Mouse (Mus musculus) hindbrain, embryonic 10.5 days (tissue): ENCODE measurements at regions not wholly inside any gene's neighbourhood (a gene's known extent, or its start where the extent isn't known, plus 50 kb on each side); places are given as distances from the start of the nearest gene placed in this dataset.

Source experiments
- DNase-seq: peaks from one replicate; pipeline ENCODE4 v3.0.0-alpha.2; 2017; ENCODE audit warnings: low spot score
- H3K27ac ChIP-seq: fragments of 300-500 bp; sonication (generic); 2 replicates; pipeline ENCODE4 v1.5.1; 2016; ENCODE audit warnings: mild to moderate bottlenecking, moderate library complexity
- H3K27me3 ChIP-seq: fragments of 300-500 bp; sonication (generic); 2 replicates; pipeline ENCODE4 v1.6.1; 2016; ENCODE audit warnings: mild to moderate bottlenecking; ENCODE audit not compliant: poor library complexity, insufficient read depth, severe bottlenecking
- H3K36me3 ChIP-seq: fragments of 300-500 bp; sonication (generic); 2 replicates; pipeline ENCODE4 v1.6.1; 2016; ENCODE audit warnings: mild to moderate bottlenecking, moderate library complexity
- H3K4me1 ChIP-seq: fragments of 300-500 bp; sonication (generic); replicated peaks from 2 replicates; pipeline ENCODE4 v1.6.1; 2016; ENCODE audit warnings: mild to moderate bottlenecking
- H3K4me3 ChIP-seq: fragments of 300-500 bp; sonication (generic); 2 replicates; pipeline ENCODE4 v1.5.1; 2016; ENCODE audit warnings: mild to moderate bottlenecking, moderate library complexity
- H3K9me3 ChIP-seq: fragments of 300-500 bp; sonication (generic); 2 replicates; pipeline ENCODE4 v1.6.1; 2016; ENCODE audit warnings: mild to moderate bottlenecking, moderate library complexity
- WGBS: fragments of 180-500 bp; shearing (Covaris S2); methylation state at CpG from one replicate; pipeline ENCODE4 v1.1.7; 2016; 5-methylcytosine and 5-hydroxymethylcytosine counted together

GRCm38 (mm10) chr6:101027462-101027861, 194.0 kb downstream of the Ppp4r2 start:
- Histone ChIP-seq H3K4me1 (peaks cover 5% of the 10 kb centered on the region; the same call in 1 of the 2 replicates), H3K27me3 (no peaks in the 10 kb centered on the region; the same call in 1 of the 2 replicates), H3K36me3 (no peaks in the 10 kb centered on the region), H3K27ac (no peak overlapping the region), H3K9me3 (no peaks in the 10 kb centered on the region), H3K4me3 (no peak overlapping the region)
- DNase-seq = no peak
- WGBS = 86% methylated on average over 10 of the region's 10 CpGs

- no peaks in the 10 kb centered on the region; the same call in 1 of the 2 replicates for H3K27me3 ChIP-seq
- H3K9me3 ChIP-seq = no peaks in the 10 kb centered on the region
- 36% methylated on average over 3 of the region's 3 CpGs for WGBS
- peaks cover 5% of the 10 kb centered on the region; the same call in 1 of the 2 replicates for H3K4me1 ChIP-seq
- no peaks in the 10 kb centered on the region for H3K36me3 ChIP-seq
- H3K27ac ChIP-seq = no peak overlapping the region
- H3K4me3 ChIP-seq = no peak overlapping the region
- no peak for DNase-seq
Measured at GRCm38 (mm10) chr6:101029436-101029835, 196.0 kb downstream of the Ppp4r2 start.

GRCm38 (mm10) chr6:101030451-101031125, 197.2 kb downstream of the Ppp4r2 start:
- H3K27ac ChIP-seq = no peak overlapping the region
- no peak for DNase-seq
- WGBS = 84% methylated on average over 13 of the region's 13 CpGs
- no peak overlapping the region for H3K4me3 ChIP-seq
- H3K27me3 ChIP-seq = no peaks in the 10 kb centered on the region; the same call in 1 of the 2 replicates
- H3K4me1 ChIP-seq = peaks cover 5% of the 10 kb centered on the region; the same call in 1 of the 2 replicates
- no peaks in the 10 kb centered on the region for H3K9me3 ChIP-seq
- H3K36me3 ChIP-seq = no peaks in the 10 kb centered on the region

DNA sequence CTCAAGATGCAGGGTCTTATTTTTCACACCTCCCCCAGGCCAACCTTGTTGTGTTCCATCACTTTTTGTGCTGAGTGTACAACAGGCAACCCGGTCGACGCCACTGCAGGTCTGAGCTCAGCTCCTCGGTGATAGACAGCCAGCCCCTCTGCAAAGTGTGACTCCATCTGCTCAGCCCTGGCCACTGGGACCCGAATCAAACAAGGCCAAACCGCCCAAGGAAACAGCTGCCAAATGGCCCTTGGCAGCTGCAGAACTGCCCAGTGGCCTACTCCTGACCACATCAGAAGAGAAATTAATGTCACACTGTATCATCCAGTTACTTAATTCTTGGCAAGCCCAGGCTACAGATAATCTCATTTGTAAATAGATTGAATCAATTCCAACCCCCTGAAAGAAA, 213.3 kb downstream of the Ppp4r2 start:
- WGBS = 81% methylated on average over 6 of the region's 6 CpGs
- Histone ChIP-seq H3K36me3 (no peaks in the 10 kb centered on the region), H3K4me1 (peaks cover 14% of the 10 kb centered on the region), H3K4me3 (no peak overlapping the region), H3K27me3 (no peaks in the 10 kb centered on the region), H3K27ac (0 out of 2 replicates have a peak overlapping the region, but pooled peaks have one; percentile 2), H3K9me3 (no peaks in the 10 kb centered on the region)
- peak; percentile 17 for DNase-seq

DNA sequence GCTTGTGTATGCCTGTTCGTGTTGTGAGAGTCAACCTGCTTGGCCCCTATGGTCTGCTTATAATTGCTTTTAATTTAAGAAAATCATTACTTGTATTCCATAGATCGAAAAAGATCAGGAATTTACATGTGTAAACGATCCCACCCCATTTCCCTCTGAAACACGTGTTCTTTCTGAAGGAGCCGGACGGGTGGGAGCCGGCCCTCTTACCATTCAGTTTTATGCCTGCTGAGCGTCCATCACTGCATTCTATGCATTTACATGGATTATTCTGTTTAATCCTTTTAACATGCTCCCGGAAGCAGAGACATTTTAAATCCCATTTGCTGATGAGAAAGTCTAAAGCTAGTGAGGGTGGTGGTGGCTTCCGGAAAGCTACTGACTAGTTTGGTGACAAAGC, 213.8 kb downstream of the Ppp4r2 start:
- Histone ChIP-seq H3K27ac (0 out of 2 replicates have a peak overlapping the region, but pooled peaks have one; percentile 12), H3K9me3 (no peaks in the 10 kb centered on the region), H3K4me3 (no peak overlapping the region), H3K36me3 (no peaks in the 10 kb centered on the region), H3K4me1 (peaks cover 14% of the 10 kb centered on the region), H3K27me3 (no peaks in the 10 kb centered on the region)
- 84% methylated on average over 10 of the region's 10 CpGs for WGBS
- DNase-seq = no peak

- DNase-seq = no peak
- H3K4me3 ChIP-seq = no peak overlapping the region
- no peaks in the 10 kb centered on the region for H3K9me3 ChIP-seq
- H3K27ac ChIP-seq = peak overlapping the region; percentile 73
- H3K36me3 ChIP-seq = no peaks in the 10 kb centered on the region
- H3K4me1 ChIP-seq = peaks cover 14% of the 10 kb centered on the region
- 60% methylated on average over 1 of the region's 1 CpGs for WGBS
- no peaks in the 10 kb centered on the region for H3K27me3 ChIP-seq
Measured at GRCm38 (mm10) chr6:101048431-101048830, 215.0 kb downstream of the Ppp4r2 start.

DNA sequence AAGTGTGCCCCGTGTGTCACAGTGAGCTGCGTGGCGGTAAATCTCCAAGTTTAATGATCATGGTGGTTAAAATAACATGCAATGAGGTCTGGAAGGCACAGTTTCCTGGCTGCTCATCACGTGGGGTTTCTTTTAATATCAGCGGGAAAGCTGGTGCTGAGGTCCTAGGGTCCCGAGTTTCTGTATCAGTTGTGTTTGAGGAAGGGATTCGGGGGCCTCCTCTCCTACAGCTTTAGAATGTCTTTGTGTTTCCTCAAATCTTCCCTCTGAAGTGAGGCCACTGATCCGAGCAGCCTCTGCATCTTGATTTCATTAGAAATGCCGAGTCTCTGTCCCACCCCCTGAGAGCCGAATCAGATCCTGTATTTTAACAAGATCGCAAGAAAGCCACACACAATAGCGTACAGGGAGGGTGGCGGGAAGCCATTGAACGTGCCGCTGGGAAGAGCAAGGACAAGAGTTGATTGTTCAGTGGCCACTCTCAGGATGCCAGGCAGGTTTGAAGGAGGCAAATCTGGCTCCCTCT, 215.5 kb downstream of the Ppp4r2 start:
- no peaks in the 10 kb centered on the region for H3K36me3 ChIP-seq

DNA sequence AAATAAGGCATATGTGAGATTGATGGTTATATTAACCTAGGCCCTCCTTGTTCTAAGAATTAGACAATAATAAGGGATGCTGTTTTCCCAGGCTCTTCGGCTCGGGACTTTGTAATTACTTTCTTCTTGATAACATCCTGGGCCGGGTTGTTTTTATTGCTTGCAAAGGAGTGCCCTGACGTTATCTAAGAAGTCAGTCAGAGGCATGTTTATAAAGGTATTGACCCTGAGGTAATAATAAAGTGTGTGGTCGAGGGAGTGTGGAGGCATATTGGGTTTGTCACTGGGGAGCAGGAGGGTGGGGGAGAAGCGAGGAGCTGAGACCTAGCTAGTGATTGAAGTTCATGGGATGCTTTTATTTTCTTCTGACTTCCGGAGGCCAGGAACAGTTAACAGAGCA, 221.5 kb downstream of the Ppp4r2 start:
- WGBS = 75% methylated on average over 7 of the region's 7 CpGs
- no peak for DNase-seq

More for the DNA sequence above, 215.5 kb downstream of the Ppp4r2 start:
- no peak overlapping the region for H3K4me3 ChIP-seq
- 37% methylated on average over 15 of the region's 15 CpGs for WGBS
- peak; percentile 50 for DNase-seq
- H3K4me1 ChIP-seq = peaks cover 14% of the 10 kb centered on the region
- no peaks in the 10 kb centered on the region for H3K27me3 ChIP-seq
- no peaks in the 10 kb centered on the region for H3K9me3 ChIP-seq
- peak overlapping the region; percentile 73 for H3K27ac ChIP-seq

GRCm38 (mm10) chr6:101056318-101056717, 222.9 kb downstream of the Ppp4r2 start:
- Histone ChIP-seq H3K4me3 (no peak overlapping the region), H3K27me3 (no peaks in the 10 kb centered on the region), H3K27ac (no peak overlapping the region), H3K4me1 (no peaks in the 10 kb centered on the region), H3K36me3 (no peaks in the 10 kb centered on the region), H3K9me3 (no peaks in the 10 kb centered on the region)
- 94% methylated on average over 13 of the region's 13 CpGs for whole genome bisulfite sequencing
- DNase-seq = no peak

More for the DNA sequence above, 221.5 kb downstream of the Ppp4r2 start:
- Histone ChIP-seq H3K4me1 (no peaks in the 10 kb centered on the region), H3K4me3 (no peak overlapping the region), H3K27me3 (no peaks in the 10 kb centered on the region), H3K27ac (no peak overlapping the region), H3K36me3 (no peaks in the 10 kb centered on the region), H3K9me3 (no peaks in the 10 kb centered on the region)

DNA sequence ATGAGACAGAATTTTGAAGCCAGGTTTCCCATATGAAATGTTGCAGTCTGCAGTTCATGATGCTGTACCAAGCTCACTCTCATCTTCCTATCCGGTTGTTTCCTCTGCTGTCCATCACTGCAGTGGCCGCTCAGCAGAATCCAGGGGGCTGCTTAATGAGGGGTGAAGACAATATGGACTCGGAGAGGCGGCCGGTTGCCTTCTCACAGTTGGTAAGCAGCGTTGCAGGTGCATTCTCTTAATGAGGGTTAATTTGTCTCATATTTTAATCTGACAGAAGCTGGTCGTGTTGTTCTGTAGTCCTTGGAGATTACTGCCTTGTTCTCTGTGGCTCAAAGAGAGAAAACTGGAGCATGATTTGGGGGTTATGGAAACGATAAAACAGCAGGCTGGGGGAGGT, 225.6 kb downstream of the Ppp4r2 start:
- Histone ChIP-seq H3K27me3 (no peaks in the 10 kb centered on the region), H3K4me1 (no peaks in the 10 kb centered on the region), H3K9me3 (no peaks in the 10 kb centered on the region), H3K36me3 (no peaks in the 10 kb centered on the region), H3K4me3 (no peak overlapping the region), H3K27ac (no peak overlapping the region)
- no peak for DNase-seq
- 74% methylated on average over 8 of the region's 8 CpGs for WGBS

GRCm38 (mm10) chr6:101062186-101062585, 228.8 kb downstream of the Ppp4r2 start:
- H3K27me3 ChIP-seq = no peaks in the 10 kb centered on the region
- WGBS = 92% methylated on average over 14 of the region's 14 CpGs
- DNase-seq = no peak
- no peaks in the 10 kb centered on the region for H3K4me1 ChIP-seq
- no peak overlapping the region for H3K4me3 ChIP-seq
- no peaks in the 10 kb centered on the region for H3K36me3 ChIP-seq
- H3K9me3 ChIP-seq = no peaks in the 10 kb centered on the region
- no peak overlapping the region for H3K27ac ChIP-seq

- Histone ChIP-seq H3K27me3 (no peaks in the 10 kb centered on the region), H3K27ac (no peak overlapping the region), H3K36me3 (no peaks in the 10 kb centered on the region), H3K9me3 (no peaks in the 10 kb centered on the region), H3K4me1 (peaks cover 36% of the 10 kb centered on the region), H3K4me3 (no peak overlapping the region)
- no peak for DNase-seq
- 69% methylated on average over 8 of the region's 8 CpGs for WGBS
Measured at GRCm38 (mm10) chr6:101075753-101076516, 242.5 kb downstream of the Ppp4r2 start.

- Histone ChIP-seq H3K4me3 (no peak overlapping the region), H3K4me1 (peaks cover 25% of the 10 kb centered on the region), H3K9me3 (no peaks in the 10 kb centered on the region), H3K27me3 (no peaks in the 10 kb centered on the region), H3K27ac (no peak overlapping the region), H3K36me3 (no peaks in the 10 kb centered on the region)
- no peak for DNase-seq
- WGBS = 89% methylated on average over 5 of the region's 5 CpGs
Measured at GRCm38 (mm10) chr6:101078294-101078693, 244.9 kb downstream of the Ppp4r2 start.
